In the genomic region with DNA sequence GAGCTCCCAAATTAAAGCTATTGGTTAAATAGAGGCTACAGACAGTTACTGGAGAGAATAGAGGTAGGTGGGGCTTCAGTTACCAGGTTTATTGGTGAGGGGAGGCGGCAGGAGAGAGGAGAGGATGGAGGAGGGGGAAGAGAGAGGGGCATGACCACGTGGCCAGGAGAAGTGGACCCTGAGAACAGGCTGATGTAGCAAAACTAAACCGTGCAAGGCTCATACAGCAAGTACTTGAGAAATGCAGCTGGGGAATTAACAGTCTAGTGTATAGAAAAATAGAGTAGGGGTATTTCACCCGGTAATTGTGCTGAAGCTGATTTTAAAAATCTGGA, we compare ENCODE assay signal across 11 mouse cellular contexts. TPM values are rescaled to one million over a fixed set of nuclear protein-coding genes. Genes with fewer than 3 reads are reported as not detected.
DNase-seq lines count a peak whose midpoint lies in the region; ATAC-seq and TF ChIP-seq lines count a peak whose summit lies in the region.
"Had no signal": no experiment of that assay in that cellular context is flagged by ENCODE, and none has a peak within 500 bp of the region (broad histone marks: within the 10 kb centered on the region; RNA-seq: fewer than 3 reads in every experiment).

No protein-coding gene starts in this region.

- peaks cover 41% of the 10 kb centered on the region for H3K4me1 ChIP-seq in hindbrain, embryonic 10.5 days (replicated peaks)
- no peaks in the 10 kb centered on the region; the same call in 1 of the 2 replicates for H3K4me1 ChIP-seq in hindbrain, embryonic 11.5 days (replicated peaks; ENCODE audit: control insufficient read depth, insufficient read depth, low read length)
- peaks cover 0 to 8% of the 10 kb centered on the region in 2 experiments; a peak in 2 of 4 replicates for H3K4me1 ChIP-seq in ES-E14 (ENCODE audit: control insufficient read depth in 2 of 2, insufficient read depth in 2 of 2, low read length in 2 of 2, poor library complexity in 1 of 2)
- H3K4me1 ChIP-seq in forebrain, embryonic 15.5 days, result peaks cover 8% of the 10 kb centered on the region; the same call in 1 of the 2 replicates
- peaks cover 7% of the 10 kb centered on the region; the same call in 1 of the 2 replicates for H3K4me1 ChIP-seq in liver, embryonic 12.5 days

- H3K4me3 ChIP-seq in hindbrain, embryonic 10.5 days, result 0 out of 2 replicates have a peak overlapping the region, but pooled peaks have one; percentile 24
- H3K4me3 ChIP-seq in hindbrain, embryonic 11.5 days (ENCODE audit: low read depth, low read length), result no peak overlapping the region
- peak overlapping the region in 1 of 2 experiments; percentile 66; a peak in 1 of 4 replicates for H3K4me3 ChIP-seq in ES-E14 (ENCODE audit: insufficient read depth in 1 of 2, low read depth in 1 of 2, low read length in 2 of 2, poor library complexity in 1 of 2, severe bottlenecking in 1 of 2)
- no peak overlapping the region for H3K4me3 ChIP-seq in forebrain, embryonic 15.5 days
- H3K4me3 ChIP-seq in liver, embryonic 12.5 days, result no peak overlapping the region

- 6% methylated on average over 4 of the region's 4 CpGs for WGBS in hindbrain, embryonic 10.5 days
- WGBS in hindbrain, embryonic 11.5 days, result 6% methylated on average over 4 of the region's 4 CpGs
- 7% methylated on average over 4 of the region's 4 CpGs for WGBS in forebrain, embryonic 15.5 days
- 17% methylated on average over 4 of the region's 4 CpGs for WGBS in liver, embryonic 12.5 days (ENCODE audit: insufficient replicate concordance)

- peak; percentile 12 for DNase-seq in hindbrain, embryonic 10.5 days (ENCODE audit: low spot score)
- no peak for DNase-seq in hindbrain, embryonic 11.5 days (ENCODE audit: low spot score)
- DNase-seq in ES-E14 (ENCODE audit: low read depth, low spot score), result no peak
- DNase-seq in urinary bladder, postnatal 25 days (ENCODE audit: low spot score), result no peak
- DNase-seq in testis, postnatal 14 days (ENCODE audit: low spot score), result no peak
- DNase-seq in cerebellum, adult 9-11 months, result no peak
- DNase-seq: right cerebral cortex, postnatal 14 days; thymus, postnatal 4 days had no signal

- no peaks in the 10 kb centered on the region for H3K9me3 ChIP-seq in hindbrain, embryonic 10.5 days
- H3K9me3 ChIP-seq in hindbrain, embryonic 11.5 days (ENCODE audit: control insufficient read depth, low read length), result no peaks in the 10 kb centered on the region
- no peaks in the 10 kb centered on the region for H3K9me3 ChIP-seq in ES-E14 (ENCODE audit: control insufficient read depth, insufficient read depth, low read depth, low read length)
- H3K9me3 ChIP-seq in forebrain, embryonic 15.5 days, result no peaks in the 10 kb centered on the region
- no peaks in the 10 kb centered on the region for H3K9me3 ChIP-seq in liver, embryonic 12.5 days (replicated peaks)
- H3K9me3 ChIP-seq: G1E had no signal

- ATAC-seq in hindbrain, embryonic 11.5 days (ENCODE audit: low FRiP score), result no peak
- no peak for ATAC-seq in forebrain, embryonic 15.5 days (replicated peaks)
- no peak for ATAC-seq in liver, embryonic 12.5 days

- H3K9ac ChIP-seq in hindbrain, embryonic 11.5 days (ENCODE audit: low read depth, low read length), result no peak overlapping the region
- H3K9ac ChIP-seq in ES-E14 (ENCODE audit: insufficient read depth, low read depth, low read length, poor library complexity, severe bottlenecking), result peak overlapping the region; percentile 12; the same call in 1 of the 2 replicates
- no peak overlapping the region for H3K9ac ChIP-seq in forebrain, embryonic 15.5 days (replicated peaks)
- H3K9ac ChIP-seq in liver, embryonic 12.5 days, result no peak overlapping the region

- H3K27me3 ChIP-seq in hindbrain, embryonic 10.5 days (ENCODE audit: insufficient read depth, poor library complexity, severe bottlenecking), result peaks cover 29% of the 10 kb centered on the region
- H3K27me3 ChIP-seq in hindbrain, embryonic 11.5 days (ENCODE audit: control insufficient read depth, insufficient read depth, low read length), result no peaks in the 10 kb centered on the region; the same call in 1 of the 2 replicates
- H3K27me3 ChIP-seq in forebrain, embryonic 15.5 days, result peaks cover 3% of the 10 kb centered on the region
- H3K27me3 ChIP-seq in liver, embryonic 12.5 days (replicated peaks), result peaks cover 49% of the 10 kb centered on the region

- no peaks in the 10 kb centered on the region for H3K36me3 ChIP-seq in hindbrain, embryonic 10.5 days
- H3K36me3 ChIP-seq in hindbrain, embryonic 11.5 days (ENCODE audit: control insufficient read depth, insufficient read depth, low read length), result no peaks in the 10 kb centered on the region
- no peaks in the 10 kb centered on the region for H3K36me3 ChIP-seq in ES-E14 (ENCODE audit: control insufficient read depth, insufficient read depth, low read length, poor library complexity, severe bottlenecking)
- no peaks in the 10 kb centered on the region for H3K36me3 ChIP-seq in forebrain, embryonic 15.5 days
- H3K36me3 ChIP-seq in liver, embryonic 12.5 days, result no peaks in the 10 kb centered on the region
- H3K36me3 ChIP-seq: G1E had no signal

- 0 out of 2 replicates have a peak overlapping the region, but pooled peaks have one; percentile 50 for H3K27ac ChIP-seq in hindbrain, embryonic 10.5 days
- no peak overlapping the region for H3K27ac ChIP-seq in hindbrain, embryonic 11.5 days (ENCODE audit: low read depth, low read length)
- peak overlapping the region; percentile 67; the same call in 1 of the 2 replicates for H3K27ac ChIP-seq in ES-E14 (ENCODE audit: insufficient read depth, low read depth, low read length, poor library complexity, severe bottlenecking)
- H3K27ac ChIP-seq in forebrain, embryonic 15.5 days (replicated peaks), result no peak overlapping the region
- H3K27ac ChIP-seq in liver, embryonic 12.5 days, result no peak overlapping the region

- no peak overlapping the region for H3K4me2 ChIP-seq in hindbrain, embryonic 11.5 days (replicated peaks; ENCODE audit: low read depth, low read length)
- H3K4me2 ChIP-seq in forebrain, embryonic 15.5 days (replicated peaks), result 0 out of 2 replicates have a peak overlapping the region, but pooled peaks have one; percentile 1
- peak overlapping the region; percentile 27; the same call in 1 of the 2 replicates for H3K4me2 ChIP-seq in liver, embryonic 12.5 days

- in situ Hi-C loops in ES-E14 (cut with MboI; ENCODE audit: low sequenced_read_pairs in 2 of 2, unreplicated experiment in 2 of 2), result no loop called here

TF ChIP-seq in ES-E14, 5 proteins besides CTCF, POLR2A, EP300 and RAD21:
- no peak for TF ChIP-seq ZNF384 (IDR thresholded peaks at IDR 0.05; ENCODE audit: low read depth, low read length)
- TF ChIP-seq CHD2 (IDR thresholded peaks at IDR 0.05; ENCODE audit: low read depth, low read length), result 0 out of 2 replicates have a peak, but pooled peaks have one; percentile 3

RNA-seq across cellular contexts. Expression of a gene that starts 5.9 kb away (rescaled TPM):
- 29.1 and 31.6 TPM in 2 replicates for polyA plus RNA-seq in hindbrain, embryonic 10.5 days (2016; fragmentation: Nextera tagmentation; extraction: Ambion mirVana)
- polyA plus RNA-seq in hindbrain, embryonic 11.5 days (2014; fragmentation: Nextera tagmentation; extraction: Ambion mirVana), result 36.7 and 39.7 TPM in 2 replicates
- total RNA-seq in ES-E14 (2012; rRNA removed), result 54.7 and 78.6 TPM in 2 replicates
- 44.8 and 45.1 TPM in 2 replicates for polyA plus RNA-seq in forebrain, embryonic 15.5 days (2015; fragmentation: Nextera tagmentation; extraction: Ambion mirVana)
- polyA plus RNA-seq in liver, embryonic 12.5 days (2016; fragmentation: Nextera tagmentation; extraction: Ambion mirVana), result 18.2 and 18.3 TPM in 2 replicates

Comparison
In these comparisons a context has a peak if more than half of its experiments do, and no peak if none do; other contexts are left out.
1. H3K27ac ChIP-seq: peak in hindbrain, embryonic 10.5 days (single experiment) and ES-E14 (single experiment); none in hindbrain, embryonic 11.5 days (single experiment), forebrain, embryonic 15.5 days (single experiment) and liver, embryonic 12.5 days (single experiment).